Mouse (Mus musculus) embryo, embryonic 10.5 days (tissue): ENCODE data around the gene Ptprf.
A peak's percentile ranks its signal among the peaks of the same experiment; 100 is the strongest.

Experiments used
- DNase-seq: peaks from one replicate; pipeline ENCODE4 v3.0.0-alpha.2; 2015; ENCODE audit warnings: low spot score

Gene Ptprf

GRCm38 (mm10) chr4:118206918-118207640 lies 84.1 kb downstream of the Ptprf start:
- DNase-seq: peak; percentile 38

GRCm38 (mm10) chr4:118205906-118206305 lies 85.3 kb downstream of the Ptprf start:
- DNase-seq: no peak

GRCm38 (mm10) chr4:118199093-118199492 lies 92.1 kb downstream of the Ptprf start:
- DNase-seq: no peak

- DNase-seq: peak; percentile 24
Observed at GRCm38 (mm10) chr4:118198606-118199005, 92.6 kb downstream of the Ptprf start.

- no peak for DNase-seq
Observed at GRCm38 (mm10) chr4:118196185-118196584, 95.0 kb downstream of the Ptprf start.

- peak; percentile 58 for DNase-seq
Observed at GRCm38 (mm10) chr4:118180301-118181080, 110.7 kb downstream of the Ptprf start.

- peak; percentile 99 for DNase-seq
Observed at GRCm38 (mm10) chr4:118179467-118180300, 111.5 kb downstream of the Ptprf start, which contains the start of gene Kdm4a. TSS of gene Kdm4a (minus strand) at chr4:118180043.

GRCm38 (mm10) chr4:118178952-118179466 lies 112.2 kb downstream of the Ptprf start:
- no peak for DNase-seq

GRCm38 (mm10) chr4:118172461-118172860 lies 118.7 kb downstream of the Ptprf start:
- no peak for DNase-seq

GRCm38 (mm10) chr4:118171006-118171405 lies 120.2 kb downstream of the Ptprf start:
- DNase-seq: peak; percentile 51

- DNase-seq: no peak
Observed at GRCm38 (mm10) chr4:118162123-118162522, 129.1 kb downstream of the Ptprf start.
